Mouse (Mus musculus) E14TG2a.4 (cell line): Measurements from ENCODE around the gene Psap.

ENCODE experiments used
- CTCF ChIP-seq: conservative IDR thresholded peaks from 2 replicates; pipeline ENCODE4 v1.5.1; 2014; ENCODE audit warnings: low read length
- NANOG ChIP-seq: IDR thresholded peaks from 2 replicates; pipeline ENCODE4 v1.6.1; 2014; ENCODE audit warnings: borderline replicate concordance, low read length, mixed read lengths
- POU5F1 ChIP-seq: IDR thresholded peaks from 2 replicates; pipeline ENCODE4 v1.6.1; 2014; ENCODE audit warnings: low read length, borderline replicate concordance

- TF ChIP-seq CTCF (no peak), POU5F1 (no peak), NANOG (no peak)
Observed at GRCm38 (mm10) chr10:60351248-60351647, 73.8 kb downstream of the Psap start.
